Comparison of ENCODE assay signal across 31 mouse cellular contexts in the genomic region with DNA sequence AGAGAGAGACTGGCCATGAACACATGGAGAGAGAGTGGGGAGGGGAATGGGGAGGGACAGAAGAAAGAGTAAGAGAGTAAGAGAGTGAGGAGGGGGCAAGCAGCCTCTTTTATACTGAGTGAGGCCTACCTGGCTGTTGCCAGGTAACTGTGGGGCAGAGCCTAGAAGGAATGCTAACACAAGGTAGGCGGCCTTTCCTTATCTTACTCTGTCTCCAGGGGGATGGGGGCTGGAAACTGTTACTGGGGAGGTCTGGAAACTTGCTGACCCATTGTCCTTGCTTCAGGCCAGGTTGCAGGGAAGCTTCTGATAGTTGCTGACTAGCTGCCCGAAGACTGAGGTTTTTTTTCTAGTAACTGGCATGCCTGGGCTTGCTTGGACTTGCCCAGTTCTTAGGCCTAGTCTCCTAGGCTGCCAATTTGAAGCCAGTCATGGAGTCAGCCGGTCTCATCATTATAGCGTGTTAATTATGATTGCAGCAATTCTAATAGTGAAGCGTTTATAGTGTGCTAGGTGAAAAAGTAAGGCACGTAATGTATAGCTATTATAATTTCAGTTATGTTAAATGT. TPM values are rescaled to one million over a fixed set of nuclear protein-coding genes. Genes with fewer than 3 reads are reported as not detected.
DNase-seq lines count a peak whose midpoint lies in the region; ATAC-seq and TF ChIP-seq lines count a peak whose summit lies in the region.
"Had no signal": no experiment of that assay in that cellular context is flagged by ENCODE, and none has a peak within 500 bp of the region (broad histone marks: within the 10 kb centered on the region; RNA-seq: fewer than 3 reads in every experiment).

No protein-coding gene starts in this region.

- no peak for DNase-seq in intestine, embryonic 14.5 days (ENCODE audit: low spot score)
- DNase-seq in lung, postnatal 36 days, result peak; percentile 21
- DNase-seq in lung, postnatal 4 days, result no peak
- no peak for DNase-seq in ES-E14 (ENCODE audit: low read depth, low spot score)
- no peak for DNase-seq in right cerebral cortex, postnatal 25 days
- no peak for DNase-seq in adrenal gland, postnatal 10 days
- DNase-seq: adrenal gland, postnatal 14 days; cerebellum, adult 11-12 months; cerebellum, adult 9-11 months; embryo, embryonic 11 days; gastrocnemius, postnatal 14 days; heart, postnatal 36 days; kidney, adult 11 months; kidney, postnatal 14 days; layer of hippocampus, adult 9-11 months; liver, embryonic 13.5 days had no signal

- WGBS in intestine, embryonic 14.5 days, result 86% methylated on average over 6 of the region's 6 CpGs
- 85% methylated on average over 6 of the region's 6 CpGs for WGBS in intestine, embryonic 16.5 days
- 73% methylated on average over 6 of the region's 6 CpGs for WGBS in stomach, embryonic 15.5 days

- 0 out of 2 replicates have a peak, but pooled peaks have one; percentile 45 for ATAC-seq in intestine, embryonic 14.5 days (replicated peaks; ENCODE audit: low FRiP score, low TSS enrichment, low read depth)
- no peak for ATAC-seq in intestine, embryonic 16.5 days
- ATAC-seq in stomach, embryonic 15.5 days (ENCODE audit: insufficient read depth, low FRiP score, low read depth), result peak; percentile 57; the same call in 1 of the 2 replicates
- ATAC-seq: forebrain, embryonic 15.5 days; midbrain, embryonic 13.5 days had no signal

- no peak overlapping the region for H3K9ac ChIP-seq in intestine, embryonic 14.5 days (ENCODE audit: low read length)
- H3K9ac ChIP-seq in intestine, embryonic 16.5 days (ENCODE audit: low read depth, low read length), result no peak overlapping the region
- no peak overlapping the region for H3K9ac ChIP-seq in ES-E14 (ENCODE audit: insufficient read depth, low read depth, low read length, poor library complexity, severe bottlenecking)
- H3K9ac ChIP-seq in stomach, embryonic 15.5 days, result no peak overlapping the region
- H3K9ac ChIP-seq: embryonic facial prominence, embryonic 12.5 days; forebrain, embryonic 15.5 days; heart, embryonic 15.5 days; hindbrain, embryonic 13.5 days; limb, embryonic 15.5 days; liver, embryonic 13.5 days; midbrain, embryonic 13.5 days had no signal

- no peak overlapping the region for H3K27ac ChIP-seq in intestine, embryonic 14.5 days (ENCODE audit: low read depth)
- no peak overlapping the region for H3K27ac ChIP-seq in intestine, embryonic 16.5 days (ENCODE audit: low read length)
- peak overlapping the region; percentile 94 for H3K27ac ChIP-seq in ES-E14 (ENCODE audit: insufficient read depth, low read depth, low read length, poor library complexity, severe bottlenecking)
- H3K27ac ChIP-seq in stomach, embryonic 15.5 days, result peak overlapping the region; percentile 1; the same call in 1 of the 2 replicates
- H3K27ac ChIP-seq: embryonic facial prominence, embryonic 12.5 days; forebrain, embryonic 15.5 days; heart, embryonic 10.5 days; heart, embryonic 15.5 days; hindbrain, embryonic 13.5 days; limb, embryonic 10.5 days; limb, embryonic 15.5 days; liver, embryonic 13.5 days; midbrain, embryonic 13.5 days had no signal

- H3K4me1 ChIP-seq in intestine, embryonic 14.5 days (replicated peaks; ENCODE audit: control insufficient read depth, insufficient read depth, low read length), result no peaks in the 10 kb centered on the region
- H3K4me1 ChIP-seq in intestine, embryonic 16.5 days (ENCODE audit: control insufficient read depth, insufficient read depth, low read length), result no peaks in the 10 kb centered on the region
- peaks cover 0 to 11% of the 10 kb centered on the region in 2 experiments; a peak in 1 of 4 replicates for H3K4me1 ChIP-seq in ES-E14 (ENCODE audit: control insufficient read depth in 2 of 2, insufficient read depth in 2 of 2, low read length in 2 of 2, poor library complexity in 1 of 2)
- 0 out of 2 replicates have a peak, but pooled peaks cover 3% of the 10 kb centered on the region for H3K4me1 ChIP-seq in stomach, embryonic 15.5 days
- H3K4me1 ChIP-seq: embryonic facial prominence, embryonic 12.5 days; forebrain, embryonic 15.5 days; heart, embryonic 15.5 days; hindbrain, embryonic 13.5 days; midbrain, embryonic 13.5 days had no signal

- in situ Hi-C loops in ES-E14 (cut with MboI; ENCODE audit: low sequenced_read_pairs in 2 of 2, unreplicated experiment in 2 of 2), result loop anchor here in 1 of 2 experiments (5.0 kb wide), 1 partner anchor 121 kb away; no protein-coding TSS in a partner anchor

- no peaks in the 10 kb centered on the region for H3K27me3 ChIP-seq in intestine, embryonic 14.5 days (replicated peaks; ENCODE audit: control insufficient read depth, insufficient read depth, low read length)
- peaks cover 6% of the 10 kb centered on the region; the same call in 1 of the 2 replicates for H3K27me3 ChIP-seq in intestine, embryonic 16.5 days (replicated peaks; ENCODE audit: control insufficient read depth, insufficient read depth, low read length)
- H3K27me3 ChIP-seq in stomach, embryonic 15.5 days (replicated peaks), result no peaks in the 10 kb centered on the region
- H3K27me3 ChIP-seq: embryonic facial prominence, embryonic 12.5 days; forebrain, embryonic 15.5 days; heart, embryonic 15.5 days; hindbrain, embryonic 13.5 days; limb, embryonic 15.5 days; liver, embryonic 13.5 days; midbrain, embryonic 13.5 days had no signal

- no peak overlapping the region for H3K4me3 ChIP-seq in intestine, embryonic 14.5 days (ENCODE audit: low read depth, low read length)
- H3K4me3 ChIP-seq in intestine, embryonic 16.5 days (ENCODE audit: low read length), result no peak overlapping the region
- no peak overlapping the region for H3K4me3 ChIP-seq in ES-E14 (ENCODE audit: insufficient read depth in 1 of 2, low read depth in 1 of 2, low read length in 2 of 2, poor library complexity in 1 of 2, severe bottlenecking in 1 of 2)
- H3K4me3 ChIP-seq in stomach, embryonic 15.5 days (replicated peaks), result no peak overlapping the region
- H3K4me3 ChIP-seq: embryonic facial prominence, embryonic 12.5 days; forebrain, embryonic 15.5 days; heart, embryonic 10.5 days; heart, embryonic 15.5 days; hindbrain, embryonic 13.5 days; limb, embryonic 10.5 days; limb, embryonic 15.5 days; liver, embryonic 13.5 days; midbrain, embryonic 13.5 days had no signal

- peaks cover 3% of the 10 kb centered on the region; the same call in 1 of the 2 replicates for H3K9me3 ChIP-seq in intestine, embryonic 14.5 days (ENCODE audit: control insufficient read depth, low read length)
- no peaks in the 10 kb centered on the region for H3K9me3 ChIP-seq in intestine, embryonic 16.5 days (ENCODE audit: control insufficient read depth, low read length)
- H3K9me3 ChIP-seq in ES-E14 (ENCODE audit: control insufficient read depth, insufficient read depth, low read depth, low read length), result no peaks in the 10 kb centered on the region
- no peaks in the 10 kb centered on the region for H3K9me3 ChIP-seq in stomach, embryonic 15.5 days
- H3K9me3 ChIP-seq: embryonic facial prominence, embryonic 12.5 days; forebrain, embryonic 15.5 days; heart, embryonic 15.5 days; hindbrain, embryonic 13.5 days; limb, embryonic 10.5 days; limb, embryonic 15.5 days; liver, embryonic 13.5 days had no signal

- H3K4me2 ChIP-seq in intestine, embryonic 14.5 days (ENCODE audit: low read length), result no peak overlapping the region
- no peak overlapping the region for H3K4me2 ChIP-seq in intestine, embryonic 16.5 days (ENCODE audit: low read depth, low read length)
- H3K4me2 ChIP-seq in stomach, embryonic 15.5 days, result no peak overlapping the region
- H3K4me2 ChIP-seq: embryonic facial prominence, embryonic 12.5 days; forebrain, embryonic 15.5 days; heart, embryonic 15.5 days; hindbrain, embryonic 13.5 days; limb, embryonic 15.5 days; liver, embryonic 13.5 days; midbrain, embryonic 13.5 days had no signal

- no peaks in the 10 kb centered on the region for H3K36me3 ChIP-seq in intestine, embryonic 14.5 days (ENCODE audit: control insufficient read depth, insufficient read depth, low read length)
- H3K36me3 ChIP-seq in intestine, embryonic 16.5 days (ENCODE audit: control insufficient read depth, insufficient read depth, low read length), result no peaks in the 10 kb centered on the region
- no peaks in the 10 kb centered on the region; the same call in 1 of the 2 replicates for H3K36me3 ChIP-seq in ES-E14 (ENCODE audit: control insufficient read depth, insufficient read depth, low read length, poor library complexity, severe bottlenecking)
- H3K36me3 ChIP-seq in stomach, embryonic 15.5 days, result no peaks in the 10 kb centered on the region
- H3K36me3 ChIP-seq: embryonic facial prominence, embryonic 12.5 days; forebrain, embryonic 15.5 days; heart, embryonic 10.5 days; heart, embryonic 15.5 days; hindbrain, embryonic 13.5 days; limb, embryonic 10.5 days; limb, embryonic 15.5 days; liver, embryonic 13.5 days; midbrain, embryonic 13.5 days had no signal

TF ChIP-seq in ES-E14, 5 proteins besides CTCF, POLR2A, EP300 and RAD21:
- TF ChIP-seq CHD2 (IDR thresholded peaks at IDR 0.05; ENCODE audit: low read depth, low read length) (no peak), ZNF384 (IDR thresholded peaks at IDR 0.05; ENCODE audit: low read depth, low read length) (peak; percentile 51; the same call in 1 of the 2 replicates)

RNA-seq across cellular contexts. Expression of a gene that starts 21.3 kb away (rescaled TPM):
- polyA plus RNA-seq in intestine, embryonic 14.5 days (2014; fragmentation: Nextera tagmentation; extraction: Ambion mirVana), result 33.9 and 76.7 TPM in 2 replicates
- 539 and 560 TPM in 2 replicates for polyA plus RNA-seq in intestine, embryonic 16.5 days (2015; fragmentation: Nextera tagmentation; extraction: Ambion mirVana)
- not detected in 2 replicates for total RNA-seq in ES-E14 (2012; rRNA removed)
- polyA plus RNA-seq in stomach, embryonic 15.5 days (2015; fragmentation: Nextera tagmentation; extraction: Ambion mirVana), result 40.4 and 53.4 TPM in 2 replicates
- 1 to 10 TPM; 4.6 to 4.8 TPM for total RNA-seq in adrenal gland, postnatal 10 days (2021)
- total RNA-seq: gastrocnemius, postnatal 14 days; granulocyte monocyte progenitor cell, adult 5-6 weeks; heart, postnatal 36 days; left cerebral cortex, postnatal 10 days; megakaryocyte-erythroid progenitor cell, adult 5-6 weeks had no signal
- polyA plus RNA-seq: embryonic facial prominence, embryonic 12.5 days; forebrain, embryonic 15.5 days; hindbrain, embryonic 13.5 days; kidney, embryonic 14.5 days; limb, embryonic 10.5 days; limb, embryonic 15.5 days; midbrain, embryonic 13.5 days; neural tube, embryonic 14.5 days had no signal

RNA-seq across cellular contexts. Expression of a gene that starts 44.8 kb away (rescaled TPM):
- 36.7 and 37.9 TPM in 2 replicates for polyA plus RNA-seq in intestine, embryonic 14.5 days (2014; fragmentation: Nextera tagmentation; extraction: Ambion mirVana)
- polyA plus RNA-seq in intestine, embryonic 16.5 days (2015; fragmentation: Nextera tagmentation; extraction: Ambion mirVana), result 26.6 and 27.3 TPM in 2 replicates
- 29.2 and 35.8 TPM in 2 replicates for total RNA-seq in ES-E14 (2012; rRNA removed)
- 47.2 and 47.8 TPM in 2 replicates for polyA plus RNA-seq in stomach, embryonic 15.5 days (2015; fragmentation: Nextera tagmentation; extraction: Ambion mirVana)
- total RNA-seq in adrenal gland, postnatal 10 days (2021), result 10 to 100 TPM; 73.7 to 83.0 TPM

RNA-seq across cellular contexts. Expression of a gene that starts 49.5 kb away (rescaled TPM):
- 195 and 197 TPM in 2 replicates for polyA plus RNA-seq in intestine, embryonic 14.5 days (2014; fragmentation: Nextera tagmentation; extraction: Ambion mirVana)
- 142 and 152 TPM in 2 replicates for polyA plus RNA-seq in intestine, embryonic 16.5 days (2015; fragmentation: Nextera tagmentation; extraction: Ambion mirVana)
- 77.9 and 99.5 TPM in 2 replicates for total RNA-seq in ES-E14 (2012; rRNA removed)
- 225 and 233 TPM in 2 replicates for polyA plus RNA-seq in stomach, embryonic 15.5 days (2015; fragmentation: Nextera tagmentation; extraction: Ambion mirVana)
- total RNA-seq in adrenal gland, postnatal 10 days (2021), result 100 to 1,000 TPM; 257 to 267 TPM

RNA-seq across cellular contexts. Expression of a gene that starts 49.6 kb away (rescaled TPM):
- polyA plus RNA-seq in intestine, embryonic 14.5 days (2014; fragmentation: Nextera tagmentation; extraction: Ambion mirVana), result 82.1 and 85.8 TPM in 2 replicates
- polyA plus RNA-seq in intestine, embryonic 16.5 days (2015; fragmentation: Nextera tagmentation; extraction: Ambion mirVana), result 103 and 104 TPM in 2 replicates
- total RNA-seq in ES-E14 (2012; rRNA removed), result 41.5 and 67.5 TPM in 2 replicates
- 103 and 108 TPM in 2 replicates for polyA plus RNA-seq in stomach, embryonic 15.5 days (2015; fragmentation: Nextera tagmentation; extraction: Ambion mirVana)
- 10 to 100 TPM; 62.5 to 69.9 TPM for total RNA-seq in adrenal gland, postnatal 10 days (2021)

Comparison
In these comparisons a context has a peak if more than half of its experiments do, and no peak if none do; other contexts are left out.
1. H3K27ac ChIP-seq: peak in ES-E14 (single experiment) and stomach, embryonic 15.5 days (single experiment); none in intestine, embryonic 14.5 days (single experiment) and intestine, embryonic 16.5 days (single experiment).